Mouse (Mus musculus) mesoderm, embryonic 11.5 days (tissue): ENCODE results near the gene Kcp.
A peak's percentile ranks its signal among the peaks of the same experiment; 100 is the strongest.

Experiments
- DNase-seq: peaks from one replicate; pipeline ENCODE4 v3.0.0-alpha.2; 2012; ENCODE audit warnings: low read depth, low spot score

Kcp gene

DNA sequence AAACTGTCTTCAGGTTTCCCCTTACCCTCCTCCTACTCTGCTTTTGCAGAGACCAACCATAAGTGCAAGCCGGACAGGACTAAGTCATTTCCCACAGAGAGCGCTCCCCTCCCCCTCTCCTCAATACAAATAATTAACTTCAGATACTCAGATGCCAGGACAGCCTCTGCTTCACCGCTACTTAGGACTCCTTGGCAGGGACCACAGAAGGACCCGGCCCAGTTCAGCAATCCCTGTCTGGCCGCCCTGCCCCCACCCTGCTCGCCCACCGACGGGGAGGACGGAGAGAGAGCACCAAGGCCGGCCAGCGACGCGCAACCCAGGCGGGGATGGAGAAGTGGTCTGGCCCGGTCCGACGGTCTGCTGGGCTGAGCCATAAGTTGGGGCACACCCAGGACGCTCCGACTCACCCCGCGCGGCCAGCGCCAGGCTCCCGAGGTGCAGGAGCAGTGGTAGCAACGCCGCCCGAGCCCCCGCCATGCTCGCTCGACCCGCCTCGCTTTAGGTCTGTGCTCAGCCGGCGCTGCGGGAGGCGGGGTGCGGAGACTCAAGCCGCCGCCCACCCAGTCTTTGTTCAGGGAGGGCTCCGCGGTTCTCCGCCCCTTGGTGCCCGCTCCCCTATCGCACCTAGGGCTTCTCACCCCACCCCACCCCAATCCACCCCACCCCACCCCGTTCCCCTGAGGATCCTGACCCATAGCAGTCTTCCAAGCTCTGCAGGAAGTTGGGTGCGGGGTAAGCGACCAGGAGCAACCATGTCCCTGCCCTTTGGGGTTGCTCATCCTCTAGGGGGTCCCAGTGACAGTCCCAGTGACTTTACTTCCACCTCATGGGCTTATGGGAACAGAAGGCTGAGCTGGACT is at the start of gene Kcp:
Gene Kcp, minus strand, starts transcription at position 506 of the 863 bp plus-strand sequence.
- peak; percentile 39 for DNase-seq

DNA sequence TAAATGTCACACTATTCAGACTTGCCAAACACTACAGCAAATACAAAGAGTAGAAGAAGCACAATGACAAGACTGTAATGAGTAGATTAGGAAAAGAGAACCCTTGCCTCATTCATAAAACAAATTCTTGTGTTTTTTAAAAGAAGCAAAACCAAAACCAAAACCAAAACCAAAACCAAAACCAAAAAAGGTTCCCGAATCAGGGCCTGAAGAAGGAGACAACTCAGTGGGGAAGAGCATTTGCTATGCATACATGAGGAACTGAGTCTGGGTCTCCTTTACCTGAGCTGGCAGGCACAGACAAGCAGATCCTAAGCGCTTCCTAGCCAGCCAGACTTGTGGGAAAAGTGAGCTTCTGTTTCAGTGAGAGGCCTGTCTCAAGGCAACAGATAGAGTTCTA is 49.4 kb upstream of the Kcp start:
- no peak for DNase-seq

DNA sequence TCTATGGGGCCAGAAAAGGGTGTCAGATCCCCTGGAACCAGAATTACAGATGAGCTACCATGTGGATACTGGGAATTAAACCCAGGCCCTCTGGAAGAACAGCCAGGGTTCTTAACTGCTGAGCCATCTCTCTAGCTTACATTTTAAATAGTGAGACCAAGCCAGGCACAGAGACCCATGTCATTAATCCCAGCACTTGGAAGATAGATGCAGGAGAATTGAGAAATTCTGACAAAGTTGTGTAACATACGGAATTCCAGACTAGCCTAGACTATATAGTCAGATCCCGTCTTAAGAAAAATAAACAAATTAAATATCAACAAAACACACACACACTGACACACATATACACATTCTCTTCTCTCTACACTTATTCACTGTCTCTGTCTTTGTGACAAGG is 44.8 kb upstream of the Kcp start:
- no peak for DNase-seq

DNA sequence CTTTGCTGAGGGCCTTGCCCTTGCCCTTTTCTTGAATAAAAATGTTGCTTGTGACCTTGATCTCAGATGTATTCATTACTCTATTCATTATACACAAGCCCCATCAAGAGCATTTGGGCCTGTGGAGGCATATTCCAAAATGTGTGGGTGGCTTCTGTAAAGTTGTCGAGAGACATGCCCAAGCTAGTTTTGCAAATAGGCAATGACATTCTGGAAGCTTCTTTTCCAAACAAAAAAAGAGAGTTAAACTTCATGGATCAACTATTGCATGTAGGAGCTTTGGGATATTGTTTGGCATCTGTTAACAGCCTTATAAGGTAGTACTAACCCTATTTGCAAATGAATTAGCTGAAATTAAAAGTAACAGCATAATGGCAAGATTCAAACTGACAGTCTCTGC is 40.3 kb upstream of the Kcp start:
- DNase-seq: no peak

- DNase-seq: no peak
These were observed 39.8 kb upstream of the Kcp start for GRCm38 (mm10) chr6:29547582-29547981.

- no peak for DNase-seq
These were observed 37.9 kb upstream of the Kcp start for GRCm38 (mm10) chr6:29545611-29546010.

- DNase-seq: no peak
These were observed 33.2 kb upstream of the Kcp start for GRCm38 (mm10) chr6:29540956-29541355.

DNA sequence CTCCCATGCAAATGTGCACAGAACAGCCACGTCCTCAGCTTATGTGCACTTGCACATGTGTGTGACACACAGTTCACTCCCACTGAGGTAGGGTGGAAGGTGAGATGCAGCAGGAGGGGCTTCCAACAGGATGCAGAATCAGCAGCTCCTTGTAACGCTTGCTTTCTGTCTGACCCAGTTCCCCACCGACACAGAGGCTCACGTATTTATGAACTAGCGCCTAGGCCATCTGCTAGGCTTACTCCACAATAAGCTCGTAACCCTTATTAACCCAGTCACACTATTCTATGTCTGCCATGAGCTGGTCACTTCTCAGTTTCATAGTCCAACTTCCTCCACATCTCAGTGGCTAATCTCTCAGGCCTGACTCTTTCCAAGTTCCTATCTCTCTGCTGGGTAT is 32.5 kb upstream of the Kcp start:
- DNase-seq: no peak

GRCm38 (mm10) chr6:29539502-29539901 is 31.8 kb upstream of the Kcp start:
- no peak for DNase-seq

- DNase-seq: no peak
These were observed 29.5 kb upstream of the Kcp start for GRCm38 (mm10) chr6:29537221-29537620.

GRCm38 (mm10) chr6:29536651-29537193 is 29.0 kb upstream of the Kcp start:
- DNase-seq: no peak

GRCm38 (mm10) chr6:29535316-29535715 is 27.6 kb upstream of the Kcp start:
- no peak for DNase-seq

DNA sequence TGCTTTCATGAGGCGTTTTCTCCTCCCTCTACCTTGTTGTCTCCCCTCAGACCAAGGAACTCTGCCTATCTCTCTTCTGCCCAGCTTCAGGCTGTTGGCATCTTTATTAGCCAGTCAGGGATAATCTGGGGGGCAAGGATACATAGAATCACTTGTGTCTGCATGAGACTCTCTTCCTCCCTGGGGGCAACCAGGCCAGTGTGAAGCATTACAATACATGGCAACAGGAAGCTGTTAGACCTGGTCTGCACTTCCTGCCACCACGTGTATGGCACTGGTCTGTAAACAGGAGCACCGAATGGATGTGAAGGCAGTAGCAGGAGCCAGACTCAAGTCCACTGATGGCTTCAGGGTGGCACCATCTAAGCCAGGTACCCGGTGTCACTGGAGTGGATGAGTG is 22.3 kb upstream of the Kcp start:
- DNase-seq: no peak

GRCm38 (mm10) chr6:29529444-29529820 is 21.7 kb upstream of the Kcp start:
- DNase-seq: no peak

DNA sequence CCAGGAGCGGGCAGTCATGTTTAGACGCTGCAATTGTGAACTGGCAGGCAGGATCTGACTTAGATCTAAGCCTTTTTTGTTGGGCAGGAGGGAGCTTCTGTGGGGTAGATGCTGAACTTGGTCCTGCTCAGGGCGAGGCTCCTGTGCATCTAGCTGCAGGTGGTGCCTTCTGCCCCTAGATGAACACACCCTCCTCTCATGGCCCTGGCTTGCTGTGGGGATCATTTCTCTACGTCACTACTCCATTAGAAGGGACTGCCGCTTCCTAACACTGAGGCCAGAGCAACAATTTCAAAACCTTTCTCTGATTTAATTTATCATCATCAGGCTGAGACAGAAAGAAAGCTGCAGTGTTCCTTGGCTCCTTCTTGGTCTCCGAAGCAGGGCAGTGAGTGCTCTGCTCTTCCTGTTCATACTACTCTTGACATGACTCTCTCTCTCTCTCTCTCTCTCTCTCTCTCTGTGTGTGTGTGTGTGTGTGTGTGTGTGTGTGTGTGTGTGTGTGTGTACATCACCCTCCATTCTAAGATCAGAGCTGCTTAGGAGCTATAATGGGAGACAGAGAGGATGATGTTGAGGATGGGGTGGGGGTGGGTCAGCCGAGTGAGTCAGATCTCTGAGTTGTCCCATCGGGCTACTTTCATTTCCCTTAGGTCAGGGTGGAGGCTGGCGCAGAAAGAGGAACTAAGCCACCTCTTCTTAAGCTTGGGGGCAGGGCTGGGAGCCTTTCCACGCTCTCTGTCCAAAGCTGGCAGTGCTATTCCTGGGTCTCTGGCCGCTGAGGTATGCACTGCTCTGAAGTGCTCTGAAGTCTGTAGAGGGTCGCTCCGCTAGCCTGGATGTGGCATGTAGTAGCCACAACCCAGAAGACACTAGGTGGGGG is 21.1 kb upstream of the Kcp start:
- no peak for DNase-seq

DNA sequence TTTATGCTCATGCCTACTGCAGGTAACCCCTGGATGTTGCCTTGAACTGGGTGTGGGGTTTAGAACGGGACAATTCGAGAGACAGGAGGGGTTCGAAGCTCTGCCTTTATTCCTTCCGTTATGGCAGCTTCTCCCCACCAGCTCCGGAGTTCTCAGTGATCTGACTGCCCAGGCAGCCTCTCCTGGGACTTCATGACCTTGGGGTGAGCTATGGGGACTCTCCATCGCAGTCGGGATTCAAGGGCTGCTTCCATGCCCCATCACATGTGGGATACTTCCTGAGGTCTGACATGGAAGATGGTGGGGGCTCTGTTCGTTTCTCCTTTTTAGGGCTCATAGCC is 20.4 kb upstream of the Kcp start:
- no peak for DNase-seq

DNA sequence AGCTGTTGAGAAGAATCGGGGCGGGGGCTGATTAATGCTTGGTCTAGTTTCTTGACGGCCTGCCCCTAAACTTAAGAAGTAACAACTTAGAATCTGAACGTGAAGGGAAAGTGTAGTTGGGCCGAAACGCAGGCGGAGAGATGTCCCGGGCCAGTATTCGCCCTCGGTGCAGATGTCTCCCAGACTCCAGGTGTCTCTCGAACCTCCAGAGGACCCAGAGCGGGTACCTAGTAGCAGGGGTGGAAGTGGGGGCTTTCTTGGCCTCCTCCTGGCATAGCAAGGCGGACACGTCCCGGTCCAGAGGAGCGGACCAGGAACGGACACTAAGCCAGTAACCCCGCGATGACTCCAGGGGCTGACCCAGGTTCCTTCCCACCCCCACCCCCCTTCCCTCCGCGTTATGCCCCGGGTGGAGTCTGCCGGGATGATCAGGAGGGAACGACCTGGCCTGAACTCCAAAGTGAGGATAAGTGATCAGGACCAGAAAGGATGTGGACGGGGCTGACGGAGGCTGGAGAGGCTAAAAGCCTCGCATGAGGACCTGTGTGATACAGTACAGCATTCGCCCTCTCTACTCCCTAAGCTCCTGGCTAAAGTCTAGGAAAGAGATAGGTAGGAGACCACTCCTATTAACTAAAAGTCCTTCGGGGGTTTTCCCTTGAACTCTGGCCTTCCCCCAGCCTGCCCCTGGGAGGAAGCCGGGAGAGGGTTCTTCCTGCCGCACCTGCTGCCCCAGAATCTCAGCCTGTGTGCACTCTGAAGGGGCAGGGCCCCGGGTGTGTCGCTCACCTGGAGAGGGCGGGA is 19.8 kb upstream of the Kcp start:
- no peak for DNase-seq

GRCm38 (mm10) chr6:29526281-29527251 is 18.8 kb upstream of the Kcp start, which contains the start of gene Irf5:
TSS of gene Irf5 (plus strand) at chr6:29526625.
- peak; percentile 38 for DNase-seq

DNA sequence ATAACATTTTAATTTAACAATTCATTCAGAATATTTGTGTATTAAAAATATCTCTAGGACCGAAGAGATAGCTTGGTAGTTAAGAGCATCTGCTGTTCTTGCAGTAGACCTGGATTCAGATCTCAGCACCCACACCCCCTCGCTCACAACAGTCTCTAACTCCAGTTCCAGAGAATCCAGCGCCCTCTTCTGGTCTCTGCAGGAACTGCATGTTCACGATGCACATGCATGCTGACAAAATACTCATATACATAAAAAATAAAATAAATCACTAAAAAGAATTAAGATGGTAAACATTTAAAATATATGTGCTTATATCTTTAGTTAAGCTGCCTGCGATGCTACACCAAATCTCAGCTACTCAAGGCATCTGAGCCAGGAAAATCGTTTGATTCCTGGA is 17.5 kb upstream of the Kcp start:
- no peak for DNase-seq

DNA sequence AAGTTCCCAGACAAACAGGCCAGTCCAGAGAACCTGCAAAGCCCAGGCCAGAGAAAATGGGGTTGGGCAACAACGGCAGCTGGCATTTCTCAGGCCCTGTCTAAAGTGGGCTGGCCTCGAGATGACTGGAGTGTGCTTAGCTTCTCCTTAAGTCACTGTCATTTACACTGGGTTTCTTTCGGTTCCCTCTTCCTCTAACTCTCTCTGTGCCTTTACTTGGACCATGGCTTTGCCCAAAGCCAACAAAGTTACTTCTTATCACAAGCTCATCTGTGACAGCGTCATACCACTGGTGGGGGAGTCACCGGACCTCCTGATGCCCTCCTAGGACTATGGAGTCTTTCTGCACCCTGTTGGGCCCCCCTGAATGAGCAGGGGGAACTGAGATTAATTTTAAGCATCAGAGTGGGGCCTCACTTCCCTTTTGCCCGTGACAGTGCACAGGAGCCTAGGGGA is 16.3 kb upstream of the Kcp start:
- DNase-seq: no peak
